Mouse (Mus musculus) forebrain, embryonic 16.5 days (tissue): Measurements from ENCODE around the gene Sv2c. TPM values are rescaled to one million over a fixed set of nuclear protein-coding genes. Genes with fewer than 3 reads are reported as not detected.

Source experiments
- ATAC-seq: fragments of 200-750 bp; cut with Nextera tagmentation; 2 replicates; pipeline ENCODE4 v1.8.0; 2017; ENCODE audit warnings: mild to moderate bottlenecking, moderate library complexity
- H3K27ac ChIP-seq: fragments of 300-500 bp; sonication (generic); 2 replicates; pipeline ENCODE4 v1.5.1; 2014; ENCODE audit warnings: low read length, control low read depth
- H3K27me3 ChIP-seq: fragments of 300-500 bp; sonication (generic); replicated peaks from 2 replicates; pipeline ENCODE4 v1.6.1; 2014; ENCODE audit warnings: low read length; ENCODE audit not compliant: control insufficient read depth, insufficient read depth
- H3K36me3 ChIP-seq: fragments of 300-500 bp; sonication (generic); 2 replicates; pipeline ENCODE4 v1.6.1; 2014; ENCODE audit not compliant: control insufficient read depth, insufficient read depth
- H3K4me1 ChIP-seq: fragments of 300-500 bp; sonication (generic); replicated peaks from 2 replicates; pipeline ENCODE4 v1.6.1; 2014; ENCODE audit warnings: low read length; ENCODE audit not compliant: control insufficient read depth, insufficient read depth
- H3K4me2 ChIP-seq: fragments of 300-500 bp; sonication (generic); 2 replicates; pipeline ENCODE4 v1.6.1; 2014; ENCODE audit warnings: mild to moderate bottlenecking, low read length, control low read depth
- H3K4me3 ChIP-seq: fragments of 300-500 bp; sonication (generic); replicated peaks from 2 replicates; pipeline ENCODE4 v1.5.1; 2014; ENCODE audit warnings: mild to moderate bottlenecking, low read length, control low read depth
- H3K9ac ChIP-seq: fragments of 300-500 bp; sonication (generic); replicated peaks from 2 replicates; pipeline ENCODE4 v1.6.1; 2014; ENCODE audit warnings: low read depth, low read length, control low read depth
- H3K9me3 ChIP-seq: fragments of 300-500 bp; sonication (generic); 2 replicates; pipeline ENCODE4 v1.6.1; 2016; ENCODE audit warnings: low read length; ENCODE audit not compliant: control insufficient read depth
- WGBS: fragments of 180-500 bp; shearing (Covaris S2); extraction: QIAGEN DNeasy Blood & Tissue Kit; methylation state at CpG from one replicate; pipeline ENCODE4 v1.1.7; 2014; 5-methylcytosine and 5-hydroxymethylcytosine counted together
- polyA plus RNA-seq: library from polyadenylated mRNA; unstranded; fragments of >200 nt; fragmentation: Nextera tagmentation; extraction: Ambion mirVana; gene quantifications from 2 replicates; pipeline ENCODE4 v1.2.1, GENCODE M21; 2015

Gene Sv2c
- polyA plus RNA-seq, 1 experiment from 2014 or later, result 4.8 TPM

DNA sequence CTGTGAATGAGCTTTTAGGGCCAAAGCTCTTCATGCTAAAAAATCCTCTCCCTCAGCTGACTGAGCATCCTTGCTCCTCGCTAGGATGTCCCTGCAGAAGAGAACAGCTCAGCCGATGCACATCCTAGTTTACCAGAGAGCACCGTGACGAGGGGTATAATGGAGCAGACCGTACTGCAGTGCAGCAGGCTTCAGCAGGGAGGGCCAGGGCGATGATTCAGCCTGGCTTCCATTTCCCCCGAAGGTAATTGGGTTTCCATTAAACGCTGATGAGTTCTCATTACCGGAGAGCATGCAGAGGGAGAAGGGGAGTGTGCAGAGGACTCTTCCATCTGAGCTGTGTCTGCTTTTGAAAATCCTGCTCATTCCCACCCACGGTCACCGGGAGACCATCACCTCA, 108.5 kb downstream of the Sv2c start:
- Histone ChIP-seq H3K4me1 (no peaks in the 10 kb centered on the region), H3K4me3 (no peak overlapping the region), H3K9ac (no peak overlapping the region), H3K27ac (no peak overlapping the region), H3K27me3 (no peaks in the 10 kb centered on the region), H3K36me3 (no peaks in the 10 kb centered on the region), H3K9me3 (no peaks in the 10 kb centered on the region), H3K4me2 (no peak overlapping the region)
- 80% methylated on average over 11 of the region's 11 CpGs for WGBS
- no peak for ATAC-seq

DNA sequence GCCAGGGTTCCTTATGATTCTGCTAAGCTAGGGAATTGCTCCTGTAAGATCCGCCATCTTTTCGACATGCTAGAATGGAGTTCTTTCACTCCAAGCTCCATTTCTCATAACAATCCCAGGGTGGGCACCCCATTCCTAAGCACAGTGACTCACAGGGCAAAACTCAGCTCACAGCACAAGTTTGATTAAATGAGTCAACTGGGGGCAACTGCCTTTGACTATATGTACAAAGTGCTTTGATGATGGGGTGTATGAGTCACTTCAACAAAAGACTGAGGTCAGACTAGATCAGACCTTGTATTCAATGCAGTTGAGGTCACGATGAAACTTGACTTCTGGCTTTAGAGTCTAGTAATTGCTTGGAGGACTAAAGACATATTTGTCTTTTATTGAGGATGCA, 116.9 kb downstream of the Sv2c start:
- Histone ChIP-seq H3K27me3 (no peaks in the 10 kb centered on the region), H3K9me3 (no peaks in the 10 kb centered on the region), H3K9ac (no peak overlapping the region), H3K4me2 (no peak overlapping the region), H3K4me1 (no peaks in the 10 kb centered on the region), H3K4me3 (no peak overlapping the region), H3K36me3 (no peaks in the 10 kb centered on the region), H3K27ac (no peak overlapping the region)
- WGBS, result 97% methylated on average over 3 of the region's 3 CpGs
- ATAC-seq, result no peak

DNA sequence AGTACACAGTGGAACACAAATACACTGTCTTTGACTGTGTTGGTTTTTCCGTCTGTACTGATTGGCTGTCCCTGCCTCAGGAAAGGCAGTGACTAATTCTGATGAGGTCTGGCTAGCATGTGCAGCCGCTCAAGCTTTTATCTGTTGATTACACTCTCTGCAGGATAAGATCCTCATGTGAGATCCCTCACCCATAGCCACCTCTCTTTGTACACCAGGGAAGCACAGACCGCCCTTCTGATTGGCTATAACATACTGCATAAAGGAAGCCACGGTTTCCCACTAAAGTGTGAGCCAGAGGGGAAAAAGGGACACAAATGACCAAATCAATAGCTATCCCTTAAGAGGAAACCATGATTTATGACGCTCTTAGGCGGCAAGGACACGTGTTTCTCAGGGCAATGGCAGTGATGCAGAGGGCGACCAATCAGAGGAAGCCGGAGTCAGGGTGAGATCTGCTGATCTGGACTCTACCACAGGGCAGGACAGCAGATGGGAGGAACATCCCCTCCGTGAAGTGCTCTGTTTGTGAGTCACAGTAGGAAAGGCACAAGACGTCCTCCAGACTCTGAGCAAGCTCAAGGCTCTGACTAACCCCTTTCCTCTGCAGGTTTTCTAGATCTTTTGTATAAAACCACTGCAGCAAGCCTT, 121.4 kb downstream of the Sv2c start:
- Histone ChIP-seq H3K4me3 (no peak overlapping the region), H3K27ac (no peak overlapping the region), H3K36me3 (no peaks in the 10 kb centered on the region), H3K9ac (no peak overlapping the region), H3K27me3 (no peaks in the 10 kb centered on the region), H3K4me2 (no peak overlapping the region), H3K9me3 (no peaks in the 10 kb centered on the region), H3K4me1 (no peaks in the 10 kb centered on the region)
- no peak for ATAC-seq
- 61% methylated on average over 11 of the region's 11 CpGs for WGBS

DNA sequence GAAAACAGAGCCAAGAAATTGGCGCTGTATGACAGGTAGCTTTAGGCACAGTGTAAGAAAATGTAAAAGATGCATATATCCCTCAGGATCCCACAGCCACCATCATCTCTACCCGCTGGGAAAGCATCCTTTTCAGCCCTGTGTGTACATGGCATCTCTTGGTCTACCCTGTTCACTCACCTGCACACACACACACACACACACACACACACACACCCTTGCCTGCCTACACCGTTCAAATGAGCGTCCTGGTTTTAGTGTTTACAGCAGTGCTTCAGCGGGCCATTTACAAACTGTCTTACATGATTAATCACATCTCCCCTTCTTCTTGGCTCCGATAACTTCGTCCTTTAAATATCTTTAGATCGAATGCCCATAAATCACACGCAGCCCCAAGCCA, 123.4 kb downstream of the Sv2c start:
- H3K27me3 ChIP-seq, result no peaks in the 10 kb centered on the region
- 83% methylated on average over 9 of the region's 9 CpGs for WGBS
- no peak overlapping the region for H3K4me3 ChIP-seq
- no peak overlapping the region for H3K27ac ChIP-seq
- no peak overlapping the region for H3K9ac ChIP-seq
- no peak overlapping the region for H3K4me2 ChIP-seq
- H3K9me3 ChIP-seq, result no peaks in the 10 kb centered on the region
- no peak for ATAC-seq
- H3K36me3 ChIP-seq, result no peaks in the 10 kb centered on the region
- H3K4me1 ChIP-seq, result no peaks in the 10 kb centered on the region

DNA sequence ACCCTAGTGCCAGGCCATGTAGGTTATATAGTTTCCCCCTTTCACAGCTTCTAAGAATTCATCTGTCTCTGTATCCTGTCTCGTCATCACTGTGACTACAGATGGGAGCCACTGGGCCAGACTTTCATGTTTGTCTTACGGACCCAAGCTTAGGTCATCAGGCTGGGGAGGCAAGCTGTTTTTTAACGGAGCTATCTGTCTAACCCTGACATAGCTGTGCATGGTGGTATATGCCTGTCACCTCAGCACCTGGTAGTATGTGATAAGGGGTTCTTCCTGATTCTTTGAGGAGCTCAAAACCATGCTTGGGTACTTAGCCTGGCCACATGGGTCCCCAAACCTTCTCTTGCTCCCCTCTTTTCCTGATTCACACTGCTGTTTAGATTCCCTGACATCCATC, 124.2 kb downstream of the Sv2c start:
- Histone ChIP-seq H3K27me3 (no peaks in the 10 kb centered on the region), H3K4me3 (no peak overlapping the region), H3K4me1 (no peaks in the 10 kb centered on the region), H3K9ac (no peak overlapping the region), H3K36me3 (no peaks in the 10 kb centered on the region), H3K9me3 (no peaks in the 10 kb centered on the region), H3K4me2 (no peak overlapping the region), H3K27ac (no peak overlapping the region)
- WGBS, result 90% methylated on average over 3 of the region's 3 CpGs
- no peak for ATAC-seq

DNA sequence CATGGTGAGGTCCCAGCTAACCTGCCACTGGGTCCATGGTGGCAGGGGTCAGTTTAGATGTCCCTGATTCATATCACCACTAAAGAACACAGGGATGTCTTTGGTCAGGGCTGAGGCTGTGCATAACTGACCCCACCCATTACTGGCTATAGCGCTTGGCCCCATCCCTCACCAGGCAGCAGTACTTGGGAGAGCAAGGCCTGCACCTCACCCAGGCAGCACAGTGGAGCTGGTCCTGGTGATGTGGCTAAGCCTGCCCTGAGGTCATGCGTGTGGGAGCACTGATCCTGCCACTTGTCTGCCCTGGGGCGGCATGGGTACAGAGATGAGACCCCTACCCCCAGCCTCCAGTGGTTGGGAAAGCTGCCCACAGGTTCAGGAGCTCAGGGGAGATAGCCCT, 128.8 kb downstream of the Sv2c start:
- H3K27me3 ChIP-seq, result 0 out of 2 replicates have a peak, but pooled peaks cover 2% of the 10 kb centered on the region
- no peak overlapping the region for H3K27ac ChIP-seq
- H3K4me3 ChIP-seq, result no peak overlapping the region
- no peaks in the 10 kb centered on the region for H3K9me3 ChIP-seq
- H3K9ac ChIP-seq, result no peak overlapping the region
- no peak overlapping the region for H3K4me2 ChIP-seq
- 90% methylated on average over 3 of the region's 3 CpGs for WGBS
- H3K36me3 ChIP-seq, result no peaks in the 10 kb centered on the region
- H3K4me1 ChIP-seq, result no peaks in the 10 kb centered on the region
- peak; percentile 43; the same call in 1 of the 2 replicates for ATAC-seq

DNA sequence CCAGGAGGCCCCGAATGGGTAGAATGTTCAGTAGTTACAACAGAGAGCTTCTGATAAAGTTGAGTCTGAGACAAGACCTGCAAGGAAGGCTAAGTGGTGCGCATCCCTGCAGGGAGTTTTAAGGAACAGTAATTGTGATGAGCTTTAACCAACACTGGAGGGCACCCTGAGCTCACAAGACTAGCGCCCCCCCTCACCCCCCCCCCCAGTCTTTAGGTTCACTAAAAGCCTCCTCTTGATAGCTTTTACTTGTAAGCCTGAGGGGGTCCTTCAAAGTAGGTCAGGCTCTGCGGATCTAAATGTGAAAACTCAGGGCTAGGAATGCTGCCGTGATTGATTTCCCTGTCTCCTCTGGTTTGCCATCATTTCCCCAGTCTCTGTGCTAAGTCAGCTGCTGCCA, 129.9 kb downstream of the Sv2c start:
- Histone ChIP-seq H3K9ac (no peak overlapping the region), H3K4me2 (no peak overlapping the region), H3K36me3 (no peaks in the 10 kb centered on the region), H3K9me3 (no peaks in the 10 kb centered on the region), H3K27ac (no peak overlapping the region), H3K4me3 (no peak overlapping the region), H3K27me3 (0 out of 2 replicates have a peak, but pooled peaks cover 2% of the 10 kb centered on the region), H3K4me1 (no peaks in the 10 kb centered on the region)
- WGBS, result 29% methylated on average over 5 of the region's 5 CpGs
- ATAC-seq, result no peak

DNA sequence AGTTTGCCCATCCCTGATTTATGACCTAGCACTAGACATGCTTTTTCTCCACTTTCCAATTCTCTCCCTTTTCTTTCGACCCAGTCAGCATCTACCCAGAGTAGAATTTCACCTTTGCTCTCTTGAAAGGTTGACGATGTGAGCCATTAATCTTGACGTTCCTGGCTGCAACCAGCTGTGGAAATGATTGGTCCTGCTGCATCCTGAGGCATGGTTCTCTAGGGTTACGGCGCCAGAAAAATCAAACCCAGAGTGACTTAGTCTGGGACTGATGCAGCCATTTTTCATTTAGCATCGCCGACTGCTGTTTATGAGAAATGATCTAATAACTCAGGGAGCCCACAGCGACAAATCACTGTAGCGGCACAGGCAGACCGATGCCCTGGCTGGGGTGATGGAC, 133.0 kb downstream of the Sv2c start:
- 84% methylated on average over 10 of the region's 10 CpGs for WGBS
- Histone ChIP-seq H3K4me3 (no peak overlapping the region), H3K36me3 (no peaks in the 10 kb centered on the region), H3K27me3 (0 out of 2 replicates have a peak, but pooled peaks cover 2% of the 10 kb centered on the region), H3K9ac (no peak overlapping the region), H3K4me2 (no peak overlapping the region), H3K9me3 (no peaks in the 10 kb centered on the region), H3K27ac (no peak overlapping the region), H3K4me1 (peaks cover 9% of the 10 kb centered on the region)
- ATAC-seq, result no peak

DNA sequence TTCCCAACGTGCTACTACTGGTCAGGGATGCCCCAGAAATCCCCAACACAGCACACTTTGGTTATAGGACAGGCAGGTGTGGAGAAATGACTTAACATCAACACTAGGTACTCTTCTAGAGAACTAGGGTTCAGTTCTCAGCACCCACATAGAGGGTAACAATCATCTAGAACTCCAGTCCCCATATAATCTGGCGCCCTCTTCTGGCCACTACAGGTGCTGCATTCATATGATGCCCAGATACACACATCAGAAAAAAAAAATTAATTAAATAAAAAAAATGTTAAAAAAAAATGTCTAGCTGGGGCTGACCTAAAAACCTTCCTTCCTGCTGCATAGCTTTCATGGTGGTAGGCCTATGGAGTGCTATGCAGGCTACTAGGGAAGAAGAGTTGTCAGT, 135.1 kb downstream of the Sv2c start:
- ATAC-seq, result no peak
- Histone ChIP-seq H3K9me3 (no peaks in the 10 kb centered on the region), H3K4me1 (peaks cover 9% of the 10 kb centered on the region), H3K4me3 (no peak overlapping the region), H3K27ac (no peak overlapping the region), H3K4me2 (no peak overlapping the region), H3K9ac (no peak overlapping the region), H3K27me3 (0 out of 2 replicates have a peak, but pooled peaks cover 2% of the 10 kb centered on the region), H3K36me3 (no peaks in the 10 kb centered on the region)
- WGBS, result 55% methylated on average over 2 of the region's 2 CpGs
